Mouse (Mus musculus): ENCODE measurements around the gene Gm20388. TPM values are rescaled to one million over a fixed set of nuclear protein-coding genes. Genes with fewer than 3 reads are reported as not detected.

Gene Gm20388
- polyA plus RNA-seq, 1 experiment from 2014 or later = 47.1 TPM

GRCm38 (mm10) chr8:120610824-120611223, 700.2 kb downstream of the Gm20388 start:
- no peaks in the 10 kb centered on the region for H3K79me2 ChIP-seq (ENCODE audit: inconsistent target)
- 84% methylated on average over 6 of the region's 6 CpGs for WGBS (ENCODE audit: missing documents)
- no peak overlapping the region for H3K27ac ChIP-seq
- H3K4me3 ChIP-seq (ENCODE audit: inconsistent target) = no peak overlapping the region
- no peaks in the 10 kb centered on the region for H3K36me3 ChIP-seq (ENCODE audit: inconsistent target)

- Histone ChIP-seq H3K4me3 (ENCODE audit: inconsistent target) (no peak overlapping the region), H3K79me2 (ENCODE audit: inconsistent target) (no peaks in the 10 kb centered on the region), H3K36me3 (ENCODE audit: inconsistent target) (no peaks in the 10 kb centered on the region), H3K27ac (no peak overlapping the region)
- 90% methylated on average over 3 of the region's 3 CpGs for WGBS (ENCODE audit: missing documents)
These were observed 703.9 kb downstream of the Gm20388 start for GRCm38 (mm10) chr8:120614491-120614890.

DNA sequence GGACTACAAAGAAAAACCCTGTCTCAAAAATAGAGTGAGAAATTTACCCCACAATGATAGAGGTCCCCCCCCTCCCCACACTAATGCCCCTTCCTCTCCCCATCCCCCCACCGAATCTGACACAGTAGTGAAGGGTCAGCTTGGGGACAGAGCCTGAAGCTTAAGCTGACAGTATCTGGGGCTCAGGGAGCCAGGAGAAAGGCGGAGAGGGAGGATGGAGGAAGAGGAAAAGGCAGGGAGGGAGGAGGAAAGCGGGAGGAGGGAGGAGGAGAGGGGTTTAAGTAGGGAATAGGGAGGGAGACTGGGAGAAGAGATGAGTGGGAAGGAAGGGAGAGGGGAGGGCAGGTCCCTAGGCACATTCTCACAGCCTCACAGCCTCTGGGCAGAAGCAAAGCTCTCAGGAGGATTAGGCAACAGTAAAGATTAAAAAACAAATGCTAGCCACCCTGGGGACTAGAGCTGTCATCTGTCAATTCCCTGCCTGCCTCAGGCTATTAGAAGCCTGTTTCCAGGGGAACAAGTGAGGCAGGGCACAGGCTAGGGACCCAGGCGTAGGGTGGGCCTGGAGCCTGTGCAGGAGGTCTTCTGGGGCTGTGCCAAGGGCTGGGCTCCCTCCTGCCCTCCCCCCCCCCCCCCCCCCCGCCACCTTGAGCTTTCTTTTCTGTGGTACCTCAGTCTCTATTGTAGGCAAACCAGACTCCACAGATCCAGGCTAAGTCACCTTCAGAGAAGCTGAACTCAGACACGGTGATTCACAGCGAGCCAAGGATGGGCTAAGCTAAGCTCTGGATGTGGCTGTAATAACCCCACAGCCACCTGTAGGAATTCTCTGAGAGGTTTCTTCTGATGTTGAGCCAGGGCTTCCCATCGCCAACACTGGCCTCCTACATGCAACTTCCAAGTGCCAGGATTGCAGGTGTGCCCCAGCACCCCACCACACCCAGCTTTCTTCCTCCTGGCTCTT, 706.3 kb downstream of the Gm20388 start:
- H3K4me3 ChIP-seq (ENCODE audit: inconsistent target) = no peak overlapping the region
- H3K36me3 ChIP-seq (ENCODE audit: inconsistent target) = no peaks in the 10 kb centered on the region
- H3K79me2 ChIP-seq (ENCODE audit: inconsistent target) = no peaks in the 10 kb centered on the region
- WGBS (ENCODE audit: missing documents) = 91% methylated on average over 5 of the region's 8 CpGs
- H3K27ac ChIP-seq = no peak overlapping the region

DNA sequence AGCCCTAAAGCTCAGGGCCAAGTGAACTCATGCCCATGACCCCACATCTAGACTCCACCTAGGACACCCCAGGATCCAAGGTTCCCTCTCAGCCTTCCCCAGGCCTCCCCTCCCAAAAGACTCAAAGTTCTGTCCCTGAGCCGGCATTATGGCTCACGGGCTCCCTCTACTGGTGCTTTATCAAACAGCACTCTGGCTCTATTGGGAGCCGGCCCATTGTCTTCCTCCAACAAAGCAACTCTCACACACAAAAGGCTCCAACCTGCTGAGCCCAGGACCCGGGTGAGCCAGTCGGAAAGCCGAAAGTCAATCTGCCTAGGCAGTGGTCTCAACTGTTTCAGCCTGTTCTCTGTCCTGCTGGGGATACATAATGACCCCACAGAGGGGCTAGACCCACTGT, 707.5 kb downstream of the Gm20388 start:
- H3K79me2 ChIP-seq (ENCODE audit: inconsistent target) = no peaks in the 10 kb centered on the region
- H3K36me3 ChIP-seq (ENCODE audit: inconsistent target) = no peaks in the 10 kb centered on the region
- H3K27ac ChIP-seq = peak overlapping the region; percentile 18
- no peak overlapping the region for H3K4me3 ChIP-seq (ENCODE audit: inconsistent target)
- 0% methylated on average over 6 of the region's 6 CpGs for WGBS (ENCODE audit: missing documents)

GRCm38 (mm10) chr8:120619235-120620180, 708.9 kb downstream of the Gm20388 start:
- H3K79me2 ChIP-seq (ENCODE audit: inconsistent target) = no peaks in the 10 kb centered on the region
- peak overlapping the region; percentile 87 for H3K27ac ChIP-seq
- H3K36me3 ChIP-seq (ENCODE audit: inconsistent target) = no peaks in the 10 kb centered on the region
- H3K4me3 ChIP-seq (ENCODE audit: inconsistent target) = no peak overlapping the region
- 55% methylated on average over 9 of the region's 11 CpGs for WGBS (ENCODE audit: missing documents)

- H3K27ac ChIP-seq = peak overlapping the region; percentile 87
- H3K4me3 ChIP-seq (ENCODE audit: inconsistent target) = no peak overlapping the region
- no peaks in the 10 kb centered on the region for H3K79me2 ChIP-seq (ENCODE audit: inconsistent target)
- WGBS (ENCODE audit: missing documents) = 93% methylated on average over 7 of the region's 7 CpGs
- no peaks in the 10 kb centered on the region for H3K36me3 ChIP-seq (ENCODE audit: inconsistent target)
These were observed 709.8 kb downstream of the Gm20388 start for GRCm38 (mm10) chr8:120620441-120620840.

DNA sequence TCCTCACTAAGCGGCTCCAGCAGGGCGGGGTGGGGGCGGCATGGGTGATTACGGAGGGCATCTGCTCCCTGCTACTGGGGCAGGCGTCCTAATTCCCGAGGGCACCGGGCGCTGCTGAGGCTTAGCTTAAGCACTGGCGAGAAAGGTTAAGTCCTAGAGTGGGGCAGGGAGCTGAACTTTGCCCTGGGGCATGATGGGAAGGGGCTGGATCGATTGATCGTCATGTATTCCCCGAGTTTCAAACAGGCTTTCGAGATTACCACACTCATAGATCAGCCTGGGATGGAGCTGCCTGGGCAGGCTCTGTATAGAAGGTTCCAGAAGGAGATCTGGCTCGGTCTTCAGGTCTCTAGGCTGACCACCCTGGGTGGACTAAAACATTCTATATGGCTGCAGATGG, 711.5 kb downstream of the Gm20388 start:
- Histone ChIP-seq H3K27ac (no peak overlapping the region), H3K4me3 (ENCODE audit: inconsistent target) (no peak overlapping the region), H3K36me3 (ENCODE audit: inconsistent target) (no peaks in the 10 kb centered on the region), H3K79me2 (ENCODE audit: inconsistent target) (no peaks in the 10 kb centered on the region)
- WGBS (ENCODE audit: missing documents) = 91% methylated on average over 14 of the region's 14 CpGs

- 100% methylated on average over 2 of the region's 2 CpGs for WGBS (ENCODE audit: missing documents)
- Histone ChIP-seq H3K36me3 (ENCODE audit: inconsistent target) (no peaks in the 10 kb centered on the region), H3K27ac (no peak overlapping the region)
These were observed 713.0 kb downstream of the Gm20388 start for GRCm38 (mm10) chr8:120623608-120624007.

GRCm38 (mm10) chr8:120626461-120626860, 715.8 kb downstream of the Gm20388 start:
- Histone ChIP-seq H3K27ac (no peak overlapping the region), H3K79me2 (ENCODE audit: inconsistent target) (no peaks in the 10 kb centered on the region), H3K36me3 (ENCODE audit: inconsistent target) (no peaks in the 10 kb centered on the region), H3K4me3 (ENCODE audit: inconsistent target) (no peak overlapping the region)
- WGBS (ENCODE audit: missing documents) = 96% methylated on average over 10 of the region's 11 CpGs

More at GRCm38 (mm10) chr8:120623608-120624007, 713.0 kb downstream of the Gm20388 start:
- no peak overlapping the region for H3K4me3 ChIP-seq (ENCODE audit: inconsistent target)
- H3K79me2 ChIP-seq (ENCODE audit: inconsistent target) = no peaks in the 10 kb centered on the region

GRCm38 (mm10) chr8:120627298-120627697, 716.7 kb downstream of the Gm20388 start:
- WGBS (ENCODE audit: missing documents) = 90% methylated on average over 5 of the region's 5 CpGs

GRCm38 (mm10) chr8:120630031-120630430, 719.4 kb downstream of the Gm20388 start:
- Histone ChIP-seq H3K4me3 (ENCODE audit: inconsistent target) (no peak overlapping the region), H3K27ac (no peak overlapping the region), H3K79me2 (ENCODE audit: inconsistent target) (no peaks in the 10 kb centered on the region), H3K36me3 (ENCODE audit: inconsistent target) (no peaks in the 10 kb centered on the region)
- WGBS (ENCODE audit: missing documents) = 77% methylated on average over 5 of the region's 5 CpGs

More at GRCm38 (mm10) chr8:120627298-120627697, 716.7 kb downstream of the Gm20388 start:
- H3K4me3 ChIP-seq (ENCODE audit: inconsistent target) = no peak overlapping the region
- H3K79me2 ChIP-seq (ENCODE audit: inconsistent target) = no peaks in the 10 kb centered on the region
- H3K36me3 ChIP-seq (ENCODE audit: inconsistent target) = no peaks in the 10 kb centered on the region
- H3K27ac ChIP-seq = no peak overlapping the region

GRCm38 (mm10) chr8:120630848-120631247, 720.2 kb downstream of the Gm20388 start:
- Histone ChIP-seq H3K27ac (no peak overlapping the region), H3K79me2 (ENCODE audit: inconsistent target) (no peaks in the 10 kb centered on the region), H3K36me3 (ENCODE audit: inconsistent target) (no peaks in the 10 kb centered on the region), H3K4me3 (ENCODE audit: inconsistent target) (no peak overlapping the region)
- WGBS (ENCODE audit: missing documents) = 88% methylated on average over 6 of the region's 6 CpGs

- Histone ChIP-seq H3K4me3 (ENCODE audit: inconsistent target) (no peak overlapping the region), H3K27ac (no peak overlapping the region), H3K36me3 (ENCODE audit: inconsistent target) (no peaks in the 10 kb centered on the region), H3K79me2 (ENCODE audit: inconsistent target) (no peaks in the 10 kb centered on the region)
- WGBS (ENCODE audit: missing documents) = 90% methylated on average over 19 of the region's 21 CpGs
These were observed 721.1 kb downstream of the Gm20388 start for GRCm38 (mm10) chr8:120631441-120632375.

Data from macrophage (primary cell).